Mouse (Mus musculus) gonadal fat pad, adult 2 months (tissue): ENCODE measurements at regions not wholly inside any gene's neighbourhood (a gene's known extent, or its start where the extent isn't known, plus 50 kb on each side); places are given as distances from the start of the nearest gene placed in this dataset.

Source experiments
- DNase-seq: peaks from one replicate; pipeline ENCODE4 v3.0.0-alpha.2; 2012; ENCODE audit warnings: low read depth

GRCm38 (mm10) chr13:101127262-101127661, 294.0 kb upstream of the Slc30a5 start:
- DNase-seq = no peak

- DNase-seq = no peak
These were observed 284.1 kb upstream of the Slc30a5 start for GRCm38 (mm10) chr13:101117311-101117710.

GRCm38 (mm10) chr13:101115296-101115695, 282.1 kb upstream of the Slc30a5 start:
- DNase-seq = no peak

GRCm38 (mm10) chr13:101112176-101112575, 278.9 kb upstream of the Slc30a5 start:
- no peak for DNase-seq

- no peak for DNase-seq
These were observed 278.5 kb upstream of the Slc30a5 start for GRCm38 (mm10) chr13:101111773-101112172.

- no peak for DNase-seq
These were observed 267.4 kb upstream of the Slc30a5 start for GRCm38 (mm10) chr13:101100621-101101020.

GRCm38 (mm10) chr13:101096856-101097255, 263.6 kb upstream of the Slc30a5 start:
- no peak for DNase-seq

- no peak for DNase-seq
These were observed 263.0 kb upstream of the Slc30a5 start for GRCm38 (mm10) chr13:101096221-101096620.

- no peak for DNase-seq
These were observed 262.0 kb upstream of the Slc30a5 start for GRCm38 (mm10) chr13:101095057-101095831.

GRCm38 (mm10) chr13:101092743-101093131, 259.5 kb upstream of the Slc30a5 start:
- DNase-seq = peak; percentile 87

GRCm38 (mm10) chr13:101092033-101092742, 259.0 kb upstream of the Slc30a5 start:
- DNase-seq = peak; percentile 99

- DNase-seq = no peak
These were observed 252.0 kb upstream of the Slc30a5 start for GRCm38 (mm10) chr13:101085182-101085581.

GRCm38 (mm10) chr13:101084193-101084592, 251.0 kb upstream of the Slc30a5 start:
- DNase-seq = no peak

GRCm38 (mm10) chr13:101083416-101083815, 250.2 kb upstream of the Slc30a5 start:
- DNase-seq = no peak

GRCm38 (mm10) chr13:101068489-101068888, 235.3 kb upstream of the Slc30a5 start:
- DNase-seq = no peak

GRCm38 (mm10) chr13:101062582-101062981, 229.4 kb upstream of the Slc30a5 start:
- DNase-seq = no peak

GRCm38 (mm10) chr13:101061233-101062144, 228.3 kb upstream of the Slc30a5 start:
- no peak for DNase-seq

- no peak for DNase-seq
These were observed 216.3 kb upstream of the Slc30a5 start for GRCm38 (mm10) chr13:101049511-101049910.

GRCm38 (mm10) chr13:101032594-101032993, 199.4 kb upstream of the Slc30a5 start:
- DNase-seq = no peak

- no peak for DNase-seq
These were observed 192.8 kb upstream of the Slc30a5 start for GRCm38 (mm10) chr13:101026043-101026442.

GRCm38 (mm10) chr13:101025488-101025887, 192.3 kb upstream of the Slc30a5 start:
- DNase-seq = no peak

GRCm38 (mm10) chr13:101024971-101025370, 191.7 kb upstream of the Slc30a5 start:
- no peak for DNase-seq
